Comparison of ENCODE assay signal across 20 mouse cellular contexts in genomic region chr14:77840078-77840477, GRCm38 (mm10). TPM values are rescaled to one million over a fixed set of nuclear protein-coding genes. Genes with fewer than 3 reads are reported as not detected.
DNase-seq lines count a peak whose midpoint lies in the region; ATAC-seq and TF ChIP-seq lines count a peak whose summit lies in the region.
"Had no signal": no experiment of that assay in that cellular context is flagged by ENCODE, and none has a peak within 500 bp of the region (broad histone marks: within the 10 kb centered on the region; RNA-seq: fewer than 3 reads in every experiment).

No protein-coding gene starts in this region.

- H3K27me3 ChIP-seq in forebrain, postnatal 0 days (ENCODE audit: insufficient read depth, low read length), result no peaks in the 10 kb centered on the region
- no peaks in the 10 kb centered on the region for H3K27me3 ChIP-seq in forebrain, embryonic 15.5 days
- H3K27me3 ChIP-seq in neural tube, embryonic 14.5 days (ENCODE audit: control insufficient read depth, insufficient read depth, low read length), result no peaks in the 10 kb centered on the region
- H3K27me3 ChIP-seq: embryonic facial prominence, embryonic 15.5 days; intestine, embryonic 15.5 days; lung, embryonic 15.5 days; midbrain, embryonic 13.5 days; neural tube, embryonic 12.5 days had no signal

- H3K27ac ChIP-seq in forebrain, postnatal 0 days (ENCODE audit: low read depth, low read length), result no peak overlapping the region
- H3K27ac ChIP-seq in forebrain, embryonic 15.5 days (replicated peaks), result no peak overlapping the region
- 0 out of 2 replicates have a peak overlapping the region, but pooled peaks have one; percentile 41 for H3K27ac ChIP-seq in layer of hippocampus, adult 2 months
- H3K27ac ChIP-seq in neural tube, embryonic 14.5 days (ENCODE audit: low read depth, low read length), result no peak overlapping the region
- H3K27ac ChIP-seq: embryonic facial prominence, embryonic 15.5 days; forebrain, embryonic 10.5 days; hindbrain, embryonic 10.5 days; intestine, embryonic 15.5 days; lung, embryonic 15.5 days; midbrain, embryonic 13.5 days; neural tube, embryonic 12.5 days had no signal

- H3K36me3 ChIP-seq in forebrain, postnatal 0 days (ENCODE audit: insufficient read depth), result no peaks in the 10 kb centered on the region
- no peaks in the 10 kb centered on the region for H3K36me3 ChIP-seq in forebrain, embryonic 15.5 days
- no peaks in the 10 kb centered on the region for H3K36me3 ChIP-seq in neural tube, embryonic 14.5 days (ENCODE audit: control insufficient read depth, insufficient read depth, low read length)
- H3K36me3 ChIP-seq: embryonic facial prominence, embryonic 15.5 days; forebrain, embryonic 10.5 days; hindbrain, embryonic 10.5 days; intestine, embryonic 15.5 days; lung, embryonic 15.5 days; midbrain, embryonic 13.5 days; neural tube, embryonic 12.5 days had no signal

- intact Hi-C loops in left cerebral cortex, postnatal 10 days (cut with DNase I), result loop anchor here (5.0 kb wide), 2 partner anchors 683 to 698 kb away; partner anchors contain the start of gene Enox1

- TF ChIP-seq CTCF in forebrain, postnatal 0 days (IDR thresholded peaks at IDR 0.05; ENCODE audit: low read depth), result no peak; the same call in 1 of the 2 replicates
- peak; percentile 81 for TF ChIP-seq CTCF in layer of hippocampus, adult 2 months (conservative IDR thresholded peaks at IDR 0.05)

- H3K4me1 ChIP-seq in forebrain, postnatal 0 days (ENCODE audit: insufficient read depth), result no peaks in the 10 kb centered on the region
- 0 out of 2 replicates have a peak, but pooled peaks cover 2% of the 10 kb centered on the region for H3K4me1 ChIP-seq in forebrain, embryonic 15.5 days
- no peaks in the 10 kb centered on the region for H3K4me1 ChIP-seq in neural tube, embryonic 14.5 days (ENCODE audit: control insufficient read depth, insufficient read depth, low read length)
- H3K4me1 ChIP-seq: embryonic facial prominence, embryonic 15.5 days; forebrain, embryonic 10.5 days; hindbrain, embryonic 10.5 days; intestine, embryonic 15.5 days; lung, embryonic 15.5 days; midbrain, embryonic 13.5 days; neural tube, embryonic 12.5 days had no signal

- WGBS in forebrain, postnatal 0 days, result 82% methylated on average over 2 of the region's 2 CpGs
- 85% methylated on average over 2 of the region's 2 CpGs for WGBS in forebrain, embryonic 15.5 days
- 61% methylated on average over 2 of the region's 2 CpGs for WGBS in neural tube, embryonic 14.5 days

- no peak overlapping the region for H3K4me3 ChIP-seq in forebrain, postnatal 0 days (ENCODE audit: low read depth, low read length)
- H3K4me3 ChIP-seq in forebrain, embryonic 15.5 days, result no peak overlapping the region
- no peak overlapping the region for H3K4me3 ChIP-seq in layer of hippocampus, adult 2 months
- no peak overlapping the region for H3K4me3 ChIP-seq in neural tube, embryonic 14.5 days (ENCODE audit: low read depth, low read length)
- H3K4me3 ChIP-seq: embryonic facial prominence, embryonic 15.5 days; forebrain, embryonic 10.5 days; hindbrain, embryonic 10.5 days; intestine, embryonic 15.5 days; lung, embryonic 15.5 days; midbrain, embryonic 13.5 days; neural tube, embryonic 12.5 days had no signal

- no peak overlapping the region for H3K9ac ChIP-seq in forebrain, postnatal 0 days
- no peak overlapping the region for H3K9ac ChIP-seq in forebrain, embryonic 15.5 days (replicated peaks)
- no peak overlapping the region for H3K9ac ChIP-seq in neural tube, embryonic 14.5 days (replicated peaks; ENCODE audit: low read depth, low read length)
- H3K9ac ChIP-seq: embryonic facial prominence, embryonic 15.5 days; intestine, embryonic 15.5 days; lung, embryonic 15.5 days; midbrain, embryonic 13.5 days; neural tube, embryonic 12.5 days had no signal

- ATAC-seq in forebrain, postnatal 0 days, result no peak
- ATAC-seq in forebrain, embryonic 15.5 days (replicated peaks), result no peak
- ATAC-seq in neural tube, embryonic 14.5 days (ENCODE audit: low read depth), result peak; percentile 31; the same call in 1 of the 2 replicates
- ATAC-seq: intestine, embryonic 15.5 days; midbrain, embryonic 13.5 days had no signal

- H3K4me2 ChIP-seq in forebrain, postnatal 0 days (ENCODE audit: low read depth), result no peak overlapping the region
- no peak overlapping the region for H3K4me2 ChIP-seq in forebrain, embryonic 15.5 days (replicated peaks)
- H3K4me2 ChIP-seq in neural tube, embryonic 14.5 days (ENCODE audit: low read depth, low read length), result no peak overlapping the region
- H3K4me2 ChIP-seq: embryonic facial prominence, embryonic 15.5 days; intestine, embryonic 15.5 days; liver, embryonic 11.5 days; lung, embryonic 15.5 days; midbrain, embryonic 13.5 days; neural tube, embryonic 12.5 days had no signal

- DNase-seq in forebrain, postnatal 0 days, result peak; percentile 35
- peak; percentile 36 to 49 for DNase-seq in layer of hippocampus, adult 2 months (ENCODE audit: low spot score in 2 of 2)
- no peak for DNase-seq in layer of hippocampus, postnatal 36 days
- no peak for DNase-seq in neural tube, embryonic 10.5 days (ENCODE audit: extremely low spot score, low spot score)
- DNase-seq in left cerebral cortex, postnatal 10 days (ENCODE audit: extremely low spot score in 1 of 2, low spot score in 2 of 2), result no peak
- DNase-seq: cerebellum, adult 9-11 months; embryo, embryonic 11 days; kidney, postnatal 10 days; left cerebral cortex, postnatal 4 days; thymus, postnatal 25 days had no signal

- H3K9me3 ChIP-seq in forebrain, postnatal 0 days (ENCODE audit: low read length), result no peaks in the 10 kb centered on the region
- no peaks in the 10 kb centered on the region for H3K9me3 ChIP-seq in forebrain, embryonic 15.5 days
- H3K9me3 ChIP-seq in neural tube, embryonic 14.5 days (ENCODE audit: control insufficient read depth, low read length), result no peaks in the 10 kb centered on the region
- H3K9me3 ChIP-seq: embryonic facial prominence, embryonic 15.5 days; forebrain, embryonic 10.5 days; hindbrain, embryonic 10.5 days; intestine, embryonic 15.5 days; lung, embryonic 15.5 days; midbrain, embryonic 13.5 days; neural tube, embryonic 12.5 days had no signal

RNA-seq across cellular contexts. Expression of gene Dnajc15, which starts 34.8 kb away (rescaled TPM):
- total RNA-seq in forebrain, postnatal 0 days (2014; rRNA removed), result 10.0 and 12.4 TPM in 2 replicates
- 77.7 and 90.2 TPM in 2 replicates for polyA plus RNA-seq in forebrain, postnatal 0 days (2015; fragmentation: Nextera tagmentation; extraction: Ambion mirVana)
- polyA plus RNA-seq in forebrain, embryonic 15.5 days (2015; fragmentation: Nextera tagmentation; extraction: Ambion mirVana), result 61.4 and 64.4 TPM in 2 replicates
- total RNA-seq in layer of hippocampus, adult 2 months (2021), result 10 to 100 TPM; 60.2 to 68.3 TPM
- 10 to 100 TPM; 64.1 to 67.2 TPM for total RNA-seq in layer of hippocampus, postnatal 36 days (2021)
- polyA plus RNA-seq in neural tube, embryonic 14.5 days (2014; fragmentation: Nextera tagmentation; extraction: Ambion mirVana), result 93.2 and 105 TPM in 2 replicates
- 10 to 100 TPM; 51.8 to 52.7 TPM for total RNA-seq in left cerebral cortex, postnatal 10 days (2021)

Comparison
In these comparisons a context has a peak if more than half of its experiments do, and no peak if none do; other contexts are left out.
1. DNase-seq: peak in forebrain, postnatal 0 days (single experiment) and layer of hippocampus, adult 2 months (2 of 2); none in layer of hippocampus, postnatal 36 days (0 of 2), neural tube, embryonic 10.5 days (single experiment) and left cerebral cortex, postnatal 10 days (0 of 2).